Mouse (Mus musculus) forebrain, embryonic 16.5 days (tissue): ENCODE results near the gene Rbm25. TPM values are rescaled to one million over a fixed set of nuclear protein-coding genes. Genes with fewer than 3 reads are reported as not detected.
A peak's percentile ranks its signal among the peaks of the same experiment; 100 is the strongest.

Source experiments
- ATAC-seq: fragments of 200-750 bp; cut with Nextera tagmentation; 2 replicates; pipeline ENCODE4 v1.8.0; 2017; ENCODE audit warnings: mild to moderate bottlenecking, moderate library complexity
- H3K27ac ChIP-seq: fragments of 300-500 bp; sonication (generic); 2 replicates; pipeline ENCODE4 v1.5.1; 2014; ENCODE audit warnings: low read length, control low read depth
- H3K27me3 ChIP-seq: fragments of 300-500 bp; sonication (generic); replicated peaks from 2 replicates; pipeline ENCODE4 v1.6.1; 2014; ENCODE audit warnings: low read length; ENCODE audit not compliant: control insufficient read depth, insufficient read depth
- H3K36me3 ChIP-seq: fragments of 300-500 bp; sonication (generic); 2 replicates; pipeline ENCODE4 v1.6.1; 2014; ENCODE audit not compliant: control insufficient read depth, insufficient read depth
- H3K4me1 ChIP-seq: fragments of 300-500 bp; sonication (generic); replicated peaks from 2 replicates; pipeline ENCODE4 v1.6.1; 2014; ENCODE audit warnings: low read length; ENCODE audit not compliant: control insufficient read depth, insufficient read depth
- H3K4me2 ChIP-seq: fragments of 300-500 bp; sonication (generic); 2 replicates; pipeline ENCODE4 v1.6.1; 2014; ENCODE audit warnings: mild to moderate bottlenecking, low read length, control low read depth
- H3K4me3 ChIP-seq: fragments of 300-500 bp; sonication (generic); replicated peaks from 2 replicates; pipeline ENCODE4 v1.5.1; 2014; ENCODE audit warnings: mild to moderate bottlenecking, low read length, control low read depth
- H3K9ac ChIP-seq: fragments of 300-500 bp; sonication (generic); replicated peaks from 2 replicates; pipeline ENCODE4 v1.6.1; 2014; ENCODE audit warnings: low read depth, low read length, control low read depth
- H3K9me3 ChIP-seq: fragments of 300-500 bp; sonication (generic); 2 replicates; pipeline ENCODE4 v1.6.1; 2016; ENCODE audit warnings: low read length; ENCODE audit not compliant: control insufficient read depth
- WGBS: fragments of 180-500 bp; shearing (Covaris S2); extraction: QIAGEN DNeasy Blood & Tissue Kit; methylation state at CpG from one replicate; pipeline ENCODE4 v1.1.7; 2014; 5-methylcytosine and 5-hydroxymethylcytosine counted together
- polyA plus RNA-seq: library from polyadenylated mRNA; unstranded; fragments of >200 nt; fragmentation: Nextera tagmentation; extraction: Ambion mirVana; gene quantifications from 2 replicates; pipeline ENCODE4 v1.2.1, GENCODE M21; 2015

The Rbm25 gene
- polyA plus RNA-seq, 1 experiment from 2014 or later, result 316 TPM

GRCm38 (mm10) chr12:83689087-83689432 is 58.0 kb downstream of the Rbm25 start:
- H3K4me3 ChIP-seq, result peak overlapping the region; percentile 93
- H3K27ac ChIP-seq, result no peak overlapping the region
- peak overlapping the region; percentile 72 for H3K4me2 ChIP-seq
- ATAC-seq, result no peak
- H3K36me3 ChIP-seq, result no peaks in the 10 kb centered on the region
- 30% methylated on average over 6 of the region's 6 CpGs for WGBS
- H3K27me3 ChIP-seq, result no peaks in the 10 kb centered on the region
- H3K4me1 ChIP-seq, result peaks cover 17% of the 10 kb centered on the region
- peak overlapping the region; percentile 87 for H3K9ac ChIP-seq
- H3K9me3 ChIP-seq, result no peaks in the 10 kb centered on the region

GRCm38 (mm10) chr12:83694011-83694410 is 63.0 kb downstream of the Rbm25 start:
- no peaks in the 10 kb centered on the region for H3K27me3 ChIP-seq
- ATAC-seq, result no peak
- H3K9me3 ChIP-seq, result no peaks in the 10 kb centered on the region
- H3K27ac ChIP-seq, result no peak overlapping the region
- no peaks in the 10 kb centered on the region for H3K36me3 ChIP-seq
- WGBS, result 91% methylated on average over 5 of the region's 5 CpGs
- peaks cover 15% of the 10 kb centered on the region for H3K4me1 ChIP-seq
- H3K4me3 ChIP-seq, result no peak overlapping the region
- no peak overlapping the region for H3K4me2 ChIP-seq
- H3K9ac ChIP-seq, result no peak overlapping the region

- H3K36me3 ChIP-seq, result peaks cover under 1% of the 10 kb centered on the region; the same call in 1 of the 2 replicates
- ATAC-seq, result no peak
- H3K9me3 ChIP-seq, result no peaks in the 10 kb centered on the region
- H3K4me1 ChIP-seq, result peaks cover 8% of the 10 kb centered on the region
- no peaks in the 10 kb centered on the region for H3K27me3 ChIP-seq
- no peak overlapping the region for H3K4me2 ChIP-seq
- H3K4me3 ChIP-seq, result no peak overlapping the region
- 92% methylated on average over 3 of the region's 3 CpGs for WGBS
- no peak overlapping the region for H3K27ac ChIP-seq
- no peak overlapping the region for H3K9ac ChIP-seq
Observed at GRCm38 (mm10) chr12:83694669-83695068, 63.6 kb downstream of the Rbm25 start.

GRCm38 (mm10) chr12:83698637-83699036 is 67.6 kb downstream of the Rbm25 start:
- Histone ChIP-seq H3K4me2 (no peak overlapping the region), H3K9me3 (no peaks in the 10 kb centered on the region), H3K27me3 (no peaks in the 10 kb centered on the region), H3K4me1 (0 out of 2 replicates have a peak, but pooled peaks cover 3% of the 10 kb centered on the region), H3K36me3 (peaks cover 4% of the 10 kb centered on the region; the same call in 1 of the 2 replicates), H3K9ac (no peak overlapping the region), H3K27ac (no peak overlapping the region), H3K4me3 (no peak overlapping the region)
- 92% methylated on average over 4 of the region's 4 CpGs for WGBS
- no peak for ATAC-seq

- no peak overlapping the region for H3K4me3 ChIP-seq
- H3K4me1 ChIP-seq, result 0 out of 2 replicates have a peak, but pooled peaks cover 3% of the 10 kb centered on the region
- no peaks in the 10 kb centered on the region for H3K27me3 ChIP-seq
- H3K9ac ChIP-seq, result no peak overlapping the region
- H3K9me3 ChIP-seq, result no peaks in the 10 kb centered on the region
- no peak for ATAC-seq
- H3K4me2 ChIP-seq, result no peak overlapping the region
- 92% methylated on average over 7 of the region's 7 CpGs for WGBS
- peaks cover 4% of the 10 kb centered on the region; the same call in 1 of the 2 replicates for H3K36me3 ChIP-seq
- H3K27ac ChIP-seq, result no peak overlapping the region
Observed at GRCm38 (mm10) chr12:83701608-83702007, 70.6 kb downstream of the Rbm25 start.

- WGBS, result 26% methylated on average over 4 of the region's 4 CpGs
- Histone ChIP-seq H3K4me1 (0 out of 2 replicates have a peak, but pooled peaks cover 3% of the 10 kb centered on the region), H3K9me3 (no peaks in the 10 kb centered on the region), H3K27ac (no peak overlapping the region), H3K9ac (no peak overlapping the region), H3K4me2 (no peak overlapping the region), H3K4me3 (no peak overlapping the region), H3K27me3 (no peaks in the 10 kb centered on the region), H3K36me3 (peaks cover 4% of the 10 kb centered on the region; the same call in 1 of the 2 replicates)
- ATAC-seq, result no peak
Observed at GRCm38 (mm10) chr12:83702796-83703195, 71.8 kb downstream of the Rbm25 start.

- no peak for ATAC-seq
- Histone ChIP-seq H3K4me2 (no peak overlapping the region), H3K4me1 (0 out of 2 replicates have a peak, but pooled peaks cover 3% of the 10 kb centered on the region), H3K27ac (no peak overlapping the region), H3K27me3 (no peaks in the 10 kb centered on the region), H3K9me3 (no peaks in the 10 kb centered on the region), H3K4me3 (no peak overlapping the region), H3K9ac (no peak overlapping the region), H3K36me3 (no peaks in the 10 kb centered on the region; the same call in 1 of the 2 replicates)
- 95% methylated on average over 4 of the region's 4 CpGs for WGBS
Observed at GRCm38 (mm10) chr12:83706951-83707350, 75.9 kb downstream of the Rbm25 start.

GRCm38 (mm10) chr12:83708160-83709092 is 77.4 kb downstream of the Rbm25 start:
- ATAC-seq, result no peak
- no peaks in the 10 kb centered on the region for H3K9me3 ChIP-seq
- H3K4me1 ChIP-seq, result no peaks in the 10 kb centered on the region
- H3K27me3 ChIP-seq, result no peaks in the 10 kb centered on the region
- H3K36me3 ChIP-seq, result no peaks in the 10 kb centered on the region; the same call in 1 of the 2 replicates
- H3K4me2 ChIP-seq, result no peak overlapping the region
- H3K9ac ChIP-seq, result no peak overlapping the region
- no peak overlapping the region for H3K4me3 ChIP-seq
- 89% methylated on average over 7 of the region's 7 CpGs for WGBS
- no peak overlapping the region for H3K27ac ChIP-seq

- 84% methylated on average over 2 of the region's 2 CpGs for WGBS
- H3K9me3 ChIP-seq, result no peaks in the 10 kb centered on the region
- no peaks in the 10 kb centered on the region for H3K27me3 ChIP-seq
- peaks cover 4% of the 10 kb centered on the region for H3K36me3 ChIP-seq
- H3K4me3 ChIP-seq, result no peak overlapping the region
- H3K27ac ChIP-seq, result no peak overlapping the region
- H3K9ac ChIP-seq, result no peak overlapping the region
- no peak overlapping the region for H3K4me2 ChIP-seq
- H3K4me1 ChIP-seq, result no peaks in the 10 kb centered on the region
- ATAC-seq, result no peak
Observed at GRCm38 (mm10) chr12:83709934-83710333, 78.9 kb downstream of the Rbm25 start.
